Mouse (Mus musculus) R1 (cell line): Measurements from ENCODE around the gene Teddm2.
"Not testable (repeated sequence)": the region's sequence is repeated elsewhere in the genome, so short reads cannot be mapped to it uniquely, and the experiment has no call there.

Experiments used
- DNase-seq: peaks from one replicate; pipeline ENCODE4 v3.0.0-alpha.2; 2018; ENCODE audit warnings: low read depth, low spot score

Gene Teddm2

DNA sequence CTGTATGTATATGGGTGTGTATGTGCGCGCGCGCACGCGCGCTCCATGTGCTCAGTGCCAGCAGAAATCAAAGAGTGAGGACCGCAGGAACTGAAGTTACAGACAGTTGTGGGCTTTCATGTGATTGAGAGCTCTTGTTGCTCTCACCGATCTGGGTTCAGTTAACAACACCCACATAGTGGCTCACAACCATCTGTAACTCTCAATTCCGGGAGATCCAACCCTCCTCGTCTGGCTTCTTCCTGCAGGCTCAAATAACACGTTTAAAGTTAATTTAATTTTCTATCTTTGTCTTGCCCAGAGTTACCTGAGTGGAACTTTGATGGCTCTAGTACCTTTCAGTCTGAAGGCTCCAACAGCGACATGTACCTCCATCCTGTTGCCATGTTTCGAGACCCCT is 4.2 kb upstream of the Teddm2 start:
- DNase-seq: no peak

DNA sequence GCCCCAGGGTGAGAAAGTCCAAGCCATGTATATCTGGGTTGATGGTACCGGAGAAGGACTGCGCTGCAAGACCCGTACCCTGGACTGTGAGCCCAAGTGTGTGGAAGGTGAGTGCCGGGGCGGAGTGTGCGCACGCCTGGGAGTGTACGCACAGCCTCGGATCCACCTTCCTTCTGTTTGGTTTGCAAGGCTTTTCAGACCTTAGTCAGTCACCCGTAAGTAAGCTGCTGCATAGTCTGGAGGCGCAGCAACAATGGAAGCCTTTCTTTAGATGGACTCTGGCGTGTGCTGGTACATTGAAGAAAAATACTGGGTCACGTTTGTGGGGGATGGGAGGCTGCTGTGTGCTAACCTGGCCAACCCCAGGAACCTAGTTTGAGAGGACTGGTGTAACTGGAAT is 3.0 kb upstream of the Teddm2 start:
- peak; percentile 69 for DNase-seq

DNA sequence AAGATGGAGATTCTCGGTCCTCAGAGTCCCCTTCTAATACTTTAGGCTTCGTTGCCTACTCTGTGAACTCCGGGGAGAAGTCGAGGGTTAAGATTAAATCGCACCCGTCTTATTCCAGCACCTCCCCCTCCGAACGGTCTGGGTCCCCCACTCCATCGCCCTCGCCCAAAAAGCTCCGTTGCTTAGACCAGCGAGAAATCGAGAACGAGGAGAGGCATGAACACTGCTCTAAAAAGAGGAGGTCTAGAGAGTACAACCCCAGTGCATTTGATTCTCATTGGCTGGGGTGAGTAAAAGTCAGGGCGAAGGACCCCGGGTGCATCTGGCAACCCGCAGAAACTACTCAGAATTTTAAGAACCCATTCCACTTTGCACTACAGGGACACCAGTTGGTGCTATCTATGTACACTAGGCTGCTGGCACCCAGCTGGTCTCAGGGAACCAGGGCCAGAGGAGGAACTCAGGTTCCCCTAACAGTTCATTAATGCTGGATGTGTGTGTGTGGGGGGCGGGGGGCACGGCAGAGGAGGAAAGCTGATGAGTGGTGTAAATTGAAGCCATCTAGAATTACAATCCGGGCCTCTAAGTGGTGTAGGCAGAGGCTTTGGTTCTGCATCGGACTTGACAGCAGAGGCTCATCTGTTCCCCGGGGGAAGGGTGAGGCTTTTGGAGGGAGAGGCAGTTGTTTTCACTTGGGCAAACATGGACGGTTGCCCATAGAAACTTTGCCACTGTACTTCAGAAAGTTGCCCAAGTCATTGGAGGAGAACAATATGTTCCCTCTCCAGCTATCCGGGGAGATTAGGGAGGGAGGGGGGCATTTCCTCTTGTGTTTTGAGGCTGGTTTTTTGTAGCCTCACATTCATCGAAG is 1.1 kb upstream of the Teddm2 start:
- DNase-seq: peak; percentile 49

DNA sequence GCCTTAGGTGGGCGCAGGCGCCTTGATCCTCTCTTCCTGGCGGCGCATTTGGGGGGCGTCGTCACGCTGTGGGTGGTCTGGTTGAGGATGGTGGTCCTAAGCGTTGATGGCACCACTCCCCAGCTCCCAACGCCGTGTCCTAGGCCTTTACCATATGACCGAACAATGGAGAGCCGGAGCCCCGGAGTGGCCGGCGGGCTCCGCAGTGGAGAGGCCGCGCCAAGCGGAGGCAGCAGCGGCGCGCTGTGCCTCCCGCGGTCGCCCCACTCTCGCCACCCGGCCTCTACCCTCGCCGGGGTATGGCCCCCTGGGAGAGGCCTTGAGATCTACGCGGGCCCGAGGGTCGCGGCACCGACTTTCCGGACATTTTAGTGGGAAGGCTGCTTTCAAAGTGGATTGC is 353 bp upstream of the Teddm2 start:
- DNase-seq: no peak

DNA sequence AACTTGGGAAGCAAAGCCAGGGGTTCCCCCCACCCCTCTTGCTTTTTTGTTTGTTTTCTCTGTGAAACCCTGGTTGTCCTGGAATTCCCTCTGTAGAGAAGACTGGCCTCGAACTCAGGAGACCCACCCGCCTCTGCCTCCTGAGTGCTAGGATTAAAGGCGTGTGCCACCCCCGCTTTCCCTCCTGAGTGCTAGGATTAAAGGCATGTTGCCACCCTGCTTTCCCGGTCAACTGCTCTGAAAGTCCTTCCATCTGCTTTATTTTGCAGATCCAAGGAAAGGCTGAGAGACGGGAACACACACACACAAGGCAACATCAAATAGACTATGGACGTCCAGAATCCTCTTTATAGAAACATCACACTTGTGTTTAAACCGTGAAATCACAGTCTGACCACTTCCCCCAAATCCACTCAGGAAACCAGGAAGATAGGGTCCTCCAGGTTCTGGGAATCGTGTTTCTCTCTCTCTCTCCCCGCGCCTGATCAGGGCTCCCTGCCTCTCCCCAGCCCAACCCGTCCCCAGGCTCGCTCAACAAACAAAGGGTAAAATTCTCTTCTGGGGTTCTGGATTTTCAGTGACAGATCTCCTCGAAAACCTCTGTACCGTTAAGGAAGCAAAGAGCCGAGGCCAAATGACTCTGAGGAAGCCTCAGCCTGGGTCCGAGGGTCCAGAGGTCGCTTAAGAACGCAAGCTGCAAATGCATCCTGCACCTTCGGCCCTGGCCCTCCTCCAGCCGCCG is 868 bp downstream of the Teddm2 start:
- no peak for DNase-seq

DNA sequence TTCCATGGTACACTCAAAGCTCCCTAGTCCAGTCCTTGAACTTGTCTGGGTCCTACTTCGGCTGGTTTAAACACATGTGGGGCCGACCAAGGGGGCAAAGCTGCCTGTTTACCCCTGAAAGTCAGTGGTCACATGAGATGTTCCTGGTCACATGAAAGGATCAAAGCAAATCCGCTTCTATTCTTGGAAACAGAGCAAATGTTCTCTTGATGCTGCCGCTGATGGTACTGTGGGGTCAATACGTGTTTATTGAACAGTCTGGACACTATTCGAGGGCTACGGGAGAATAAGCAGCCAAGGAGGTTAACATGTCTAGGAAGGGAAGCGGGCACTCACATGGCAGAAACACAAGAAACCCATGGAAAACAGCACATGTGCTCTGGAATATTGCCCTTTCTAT is 2.8 kb downstream of the Teddm2 start:
- no peak for DNase-seq

DNA sequence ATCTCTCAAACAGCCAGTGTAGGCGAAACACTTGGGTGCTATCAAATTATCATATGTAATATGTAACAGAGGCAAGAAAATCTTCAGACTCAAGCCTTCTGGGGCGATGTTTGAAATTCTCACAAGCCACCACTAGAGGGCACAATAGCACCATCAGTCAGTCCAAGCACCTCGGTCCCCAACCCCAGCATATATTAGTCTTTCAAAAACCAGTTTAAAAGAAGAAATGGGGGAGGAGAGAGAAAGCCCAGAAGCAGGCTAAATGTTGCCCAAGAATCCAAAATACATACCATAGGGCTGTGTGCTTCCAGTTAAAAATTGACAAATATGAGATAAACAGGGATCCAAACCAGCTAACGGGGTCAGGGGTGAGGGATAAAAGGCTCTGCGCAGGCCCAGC is 5.0 kb downstream of the Teddm2 start:
- DNase-seq: peak; percentile 65

DNA sequence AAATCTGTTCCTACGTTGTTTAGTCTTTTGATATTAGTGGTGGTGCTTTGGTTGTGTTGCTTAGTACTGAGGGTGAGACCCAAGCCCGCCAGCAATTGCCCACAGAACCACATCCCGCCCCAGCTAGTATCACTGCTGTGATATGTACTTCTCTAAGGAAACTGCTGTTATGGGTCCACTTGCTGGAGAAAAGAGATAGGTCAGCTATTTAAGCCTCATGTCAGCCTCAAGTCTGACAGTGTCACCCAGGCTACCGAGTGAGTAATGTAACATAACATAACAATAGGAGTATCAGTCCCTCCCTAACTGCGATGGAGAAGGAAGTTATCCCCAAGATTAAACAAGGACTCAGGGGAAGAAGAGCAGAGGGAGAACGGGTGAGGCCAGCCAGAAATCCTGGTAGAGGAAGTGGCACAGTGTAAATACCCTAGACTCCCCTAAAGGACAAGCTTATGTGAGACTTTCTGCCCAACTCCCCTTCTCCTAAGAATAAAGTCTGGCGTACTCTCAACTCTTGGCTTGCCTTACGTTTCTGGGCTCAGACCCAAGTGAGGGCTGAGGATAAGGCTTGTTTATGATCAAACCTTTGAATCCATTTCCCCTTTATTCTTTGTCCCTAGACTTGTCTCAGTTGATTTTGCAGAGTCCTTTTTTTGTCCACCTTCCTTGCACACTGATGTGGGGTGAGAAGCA is 5.7 kb downstream of the Teddm2 start:
- no peak for DNase-seq

DNA sequence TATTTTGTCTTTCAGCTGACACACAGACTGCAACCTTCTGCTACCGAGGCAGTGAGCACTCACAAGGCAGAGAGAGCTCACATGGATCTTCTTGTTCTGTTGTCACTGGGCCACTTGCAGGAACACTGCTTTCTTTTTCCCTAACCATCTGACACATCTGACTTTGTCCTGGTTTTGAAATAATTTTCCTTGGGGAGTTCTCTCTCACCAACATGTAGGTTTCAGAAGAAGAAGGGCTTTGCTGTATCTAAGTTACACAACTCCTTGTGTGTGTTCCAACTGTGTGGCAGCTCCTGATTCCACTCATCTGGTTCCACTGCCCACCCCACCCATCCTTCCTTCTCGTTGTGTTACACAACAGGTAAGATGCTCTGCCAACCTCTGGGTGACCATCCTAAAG is 6.3 kb downstream of the Teddm2 start:
- no peak for DNase-seq

DNA sequence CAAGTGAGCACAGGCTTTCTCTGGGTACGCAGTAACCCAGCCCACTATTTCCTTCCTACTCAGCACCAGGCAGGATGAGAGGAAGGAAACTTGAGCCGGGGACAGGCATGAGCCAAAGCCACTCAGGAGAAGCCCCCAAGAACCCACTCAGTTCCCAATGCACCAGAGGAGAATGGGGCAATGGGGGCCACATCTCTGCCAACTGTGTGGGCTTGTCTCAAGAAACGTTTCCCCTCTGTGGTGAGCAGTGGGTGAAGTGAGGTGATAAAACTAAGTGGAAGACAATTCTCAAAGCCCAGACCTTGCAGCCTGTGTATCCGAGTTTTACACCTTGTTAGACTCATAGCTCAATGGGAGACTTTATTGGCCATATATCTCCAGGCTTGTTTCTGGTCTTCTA is 8.6 kb downstream of the Teddm2 start, which contains the start of gene Teddm1a:
Gene Teddm1a (plus strand): TSS at position 301 of the 400 bp plus-strand sequence.
- DNase-seq: no peak

DNA sequence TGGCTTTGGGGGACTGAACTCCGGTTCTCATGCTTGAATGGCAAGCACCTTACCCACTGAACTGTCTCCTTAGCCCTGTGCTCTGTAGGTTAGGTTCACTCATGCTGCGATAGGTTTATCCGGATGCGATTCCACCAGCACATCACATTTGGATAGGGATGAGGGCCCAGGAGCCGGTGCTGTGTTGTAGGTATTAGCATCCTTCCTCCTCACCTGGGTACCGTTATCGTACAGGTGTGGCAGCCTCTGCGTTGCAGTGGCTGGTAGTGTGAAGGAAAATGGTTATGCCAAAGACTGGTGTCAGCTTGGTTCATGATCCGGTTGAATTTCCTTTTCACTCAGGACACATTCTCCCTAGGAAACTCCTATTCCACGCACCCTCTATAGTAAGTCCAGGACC is 9.9 kb downstream of the Teddm2 start:
- no peak for DNase-seq

DNA sequence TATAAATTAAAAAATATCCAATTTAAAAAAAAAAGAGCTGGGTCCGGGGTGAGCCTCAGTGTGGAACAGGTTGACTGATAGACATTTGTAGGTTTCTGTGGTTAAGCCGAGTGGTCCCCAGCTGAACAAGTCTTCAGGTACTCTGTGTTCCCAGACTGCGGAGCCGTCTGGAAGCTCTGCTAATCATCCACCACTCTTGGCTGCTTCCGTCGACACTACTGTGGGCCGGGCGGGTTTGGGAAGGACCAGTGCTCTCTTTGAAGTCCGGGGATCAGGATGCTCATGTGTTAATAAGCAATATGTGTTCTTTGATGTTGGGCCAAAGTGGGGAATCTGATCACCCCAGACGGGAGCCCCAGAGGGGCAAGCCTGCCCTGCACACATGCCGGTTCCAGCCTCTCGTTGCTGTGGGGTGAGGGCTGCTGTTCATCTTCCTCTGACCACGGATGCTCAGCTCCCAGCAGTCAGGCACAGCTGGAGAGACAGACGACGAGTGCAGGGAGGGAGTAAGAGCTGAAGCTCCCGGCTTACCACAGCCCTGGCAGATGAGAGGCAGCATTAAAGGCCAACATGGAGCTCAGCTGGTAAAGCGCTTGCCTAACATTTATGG is 13.9 kb downstream of the Teddm2 start:
- DNase-seq: peak; percentile 13

DNA sequence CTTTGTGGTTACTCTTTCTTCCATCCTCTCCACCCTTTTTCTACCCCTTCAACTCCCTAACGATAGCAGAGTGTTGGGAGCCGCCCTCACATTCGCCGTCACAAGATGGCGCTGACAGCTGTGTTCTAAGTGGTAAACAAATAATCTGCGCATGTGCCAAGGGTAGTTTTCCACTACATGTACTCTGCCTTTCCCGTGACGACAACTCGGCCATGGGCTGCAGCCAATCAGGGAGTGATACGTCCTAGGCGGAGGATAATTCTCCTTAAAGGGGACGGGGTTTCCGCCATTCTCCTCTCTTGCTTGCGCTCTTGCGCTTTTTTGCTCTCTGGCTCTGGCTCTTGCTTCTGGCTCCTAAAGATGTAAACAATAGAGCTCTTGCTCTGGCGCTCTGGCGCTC is 19.6 kb downstream of the Teddm2 start:
- DNase-seq: peak; percentile 46

DNA sequence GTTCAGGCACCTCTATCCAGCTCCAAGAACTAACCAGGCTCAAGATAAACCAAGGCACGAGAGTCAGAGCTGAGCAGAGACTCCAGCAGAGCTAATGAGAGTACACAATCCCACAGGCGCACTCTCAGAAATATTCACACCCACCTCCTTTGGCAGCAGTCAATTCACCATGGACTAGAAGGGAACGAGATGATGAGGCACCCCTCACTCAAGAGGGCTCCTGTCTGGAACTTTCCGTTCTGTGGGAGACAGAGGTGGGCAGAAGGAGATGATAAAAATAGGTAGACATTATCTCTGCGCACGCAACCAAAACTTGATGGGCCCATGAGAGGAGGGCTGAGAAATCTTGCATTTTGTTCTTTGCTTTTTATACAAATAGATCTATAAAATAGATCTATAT is 26.0 kb downstream of the Teddm2 start, which contains the start of gene Teddm1b:
Gene Teddm1b (plus strand): TSS at position 301 of the 400 bp plus-strand sequence.
- DNase-seq: no peak

DNA sequence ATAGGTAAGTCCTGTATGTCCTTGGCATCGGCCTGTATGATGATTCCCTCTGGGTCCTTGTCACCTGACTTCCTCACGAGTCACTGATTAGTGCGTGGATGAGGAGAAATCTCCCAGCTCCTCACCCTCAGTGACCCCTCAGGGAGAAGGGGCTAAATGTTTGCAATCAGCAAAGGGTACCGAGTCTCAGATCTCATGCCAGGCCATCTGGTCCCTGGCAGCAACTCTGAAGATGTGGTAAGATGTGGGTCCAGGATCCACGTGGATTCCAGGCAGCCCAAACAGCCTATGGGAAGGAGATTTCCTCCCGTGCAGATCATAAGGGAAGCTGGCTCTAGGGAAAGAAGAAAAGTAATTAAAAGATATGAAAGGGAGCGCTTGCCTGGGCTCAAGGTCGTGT is 44.1 kb downstream of the Teddm2 start:
- no peak for DNase-seq

DNA sequence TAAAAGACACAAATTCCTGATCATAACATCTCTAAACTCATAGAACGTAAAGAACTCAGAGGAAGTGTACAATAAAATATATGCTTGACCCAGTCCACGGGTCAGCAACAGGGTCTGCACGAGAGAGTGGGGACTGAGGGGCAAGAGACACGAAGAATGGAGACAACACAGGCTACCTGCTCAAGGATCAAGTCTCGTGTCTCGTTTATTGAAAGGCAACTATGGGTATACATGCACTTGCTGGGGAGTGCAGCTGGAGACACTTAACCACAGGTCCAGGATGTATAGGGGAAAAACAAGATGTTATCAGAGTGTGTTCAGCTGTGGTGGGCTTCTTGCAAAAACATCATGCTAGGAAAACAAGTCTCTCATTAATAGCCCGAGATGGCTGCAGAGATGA is 47.3 kb downstream of the Teddm2 start:
- DNase-seq: not testable (repeated sequence)

DNA sequence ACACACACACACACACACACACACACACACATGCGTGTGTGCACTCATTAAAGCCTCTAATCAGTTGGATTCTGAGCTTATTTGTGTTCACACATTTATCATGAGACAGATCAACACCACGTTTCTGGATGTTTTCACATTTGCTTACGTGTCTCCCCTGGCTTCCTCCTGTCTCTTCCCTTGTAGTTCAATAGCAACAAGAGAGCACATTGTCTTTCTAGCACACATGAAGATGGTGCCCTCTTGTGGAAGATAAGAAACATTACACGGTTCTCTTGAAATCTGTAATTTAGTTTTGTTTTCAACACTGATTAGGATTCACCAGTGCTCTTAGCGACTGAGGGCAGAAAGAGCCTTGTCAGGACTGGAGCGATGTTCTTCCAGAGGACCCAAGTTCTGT is 53.2 kb downstream of the Teddm2 start:
- DNase-seq: peak; percentile 63

DNA sequence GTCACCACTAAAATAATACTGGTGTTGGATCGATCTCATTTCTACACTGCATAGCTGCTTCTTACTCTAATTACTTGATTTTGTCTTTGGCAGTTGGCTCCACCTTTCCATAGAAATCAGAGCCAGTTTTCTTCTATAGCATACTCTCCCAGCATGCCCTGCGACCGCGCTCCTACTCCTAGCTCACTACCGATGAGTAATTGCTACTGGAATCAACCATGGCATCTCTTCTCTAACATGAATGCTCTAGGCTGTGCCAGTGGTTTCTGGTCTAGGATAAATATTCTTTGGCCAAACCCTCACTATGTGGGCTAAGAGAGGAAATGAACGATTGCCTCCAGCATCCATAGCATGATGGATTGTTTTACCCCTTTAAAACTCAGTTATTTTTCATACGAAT is 53.6 kb downstream of the Teddm2 start:
- no peak for DNase-seq

DNA sequence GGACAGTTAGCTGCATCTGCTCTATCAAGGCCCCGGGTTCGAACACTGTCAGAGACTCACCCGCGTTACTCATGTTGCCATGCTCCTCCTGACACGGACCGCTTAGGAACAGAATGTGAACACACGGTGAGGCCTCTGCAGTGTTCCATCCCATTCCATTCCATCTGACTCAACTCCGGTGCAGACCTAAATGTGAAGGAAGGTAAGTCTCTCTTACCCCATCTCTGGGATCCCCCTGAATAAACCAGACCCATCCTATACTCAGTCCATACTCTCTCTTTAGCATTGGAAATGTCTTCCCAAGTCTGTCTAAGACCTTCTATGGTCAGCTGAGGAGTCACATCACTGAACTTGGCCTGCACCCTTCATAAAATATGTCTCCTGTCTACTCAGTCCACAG is 56.0 kb downstream of the Teddm2 start, which contains the start of gene Rgsl1:
Gene Rgsl1 (minus strand): TSS at position 101 of the 400 bp plus-strand sequence.
- DNase-seq: no peak

DNA sequence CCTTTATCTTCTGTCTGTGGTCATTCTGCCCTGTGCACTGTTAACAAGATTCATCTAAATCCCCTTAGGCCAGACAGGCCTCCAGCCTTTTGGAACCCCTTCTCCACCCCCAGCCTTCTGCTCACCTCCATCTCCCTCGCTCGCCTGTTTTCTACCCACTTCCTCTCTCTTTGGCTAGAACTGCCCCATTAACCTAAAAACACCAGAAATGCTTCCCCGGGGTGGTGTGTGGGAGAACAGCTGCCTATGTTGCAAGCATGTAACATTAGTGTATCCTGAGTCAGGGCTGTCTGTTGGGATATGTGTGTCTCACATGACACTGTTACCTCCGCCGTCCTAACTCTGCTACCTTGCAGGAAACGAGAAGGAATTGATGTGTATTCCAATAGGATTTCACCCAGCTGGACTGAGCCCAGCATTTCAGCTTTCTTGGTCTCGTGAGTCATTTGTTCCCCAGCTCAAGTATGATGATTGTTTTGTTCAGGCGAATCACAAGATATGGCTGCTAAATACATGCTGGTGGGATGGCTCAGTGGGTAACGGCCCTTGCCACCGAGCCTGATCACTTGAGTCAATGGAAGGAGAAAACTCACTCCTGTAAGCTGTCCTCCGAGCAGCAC is 57.8 kb downstream of the Teddm2 start:
- no peak for DNase-seq

DNA sequence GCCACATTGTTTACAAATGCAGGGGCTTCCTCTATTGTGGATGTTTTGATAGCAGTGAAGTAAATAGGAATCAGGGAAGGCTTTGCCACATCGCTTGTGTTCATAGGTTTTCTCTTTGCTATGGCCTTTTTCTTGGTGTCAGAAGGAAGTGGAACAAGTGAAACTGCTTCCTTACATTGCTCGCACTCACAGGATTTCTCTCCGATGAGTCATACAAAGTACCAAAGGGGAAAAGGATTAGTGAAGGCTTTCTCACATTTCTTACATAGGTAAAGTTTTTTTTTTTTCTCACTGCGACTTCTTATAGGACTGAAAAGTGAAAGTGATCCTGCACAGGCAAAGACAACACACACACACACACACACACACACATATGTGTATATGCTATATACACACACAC is 64.0 kb downstream of the Teddm2 start:
- no peak for DNase-seq
